Mouse (Mus musculus): ENCODE measurements at regions not wholly inside any gene's neighbourhood (a gene's known extent, or its start where the extent isn't known, plus 50 kb on each side); places are given as distances from the start of the nearest gene placed in this dataset.

- H3K36me3 ChIP-seq = no peaks in the 10 kb centered on the region
- H3K4me3 ChIP-seq = no peak overlapping the region
- 0 out of 2 replicates have a peak overlapping the region, but pooled peaks have one; percentile 2 for H3K27ac ChIP-seq
- no peak overlapping the region for H3K4me2 ChIP-seq
- no peak overlapping the region for H3K9ac ChIP-seq
- ATAC-seq (ENCODE audit: insufficient number of reproducible peaks, low FRiP score, low TSS enrichment, low read depth) = peak; percentile 44; the same call in 1 of the 2 replicates
- no peaks in the 10 kb centered on the region for H3K27me3 ChIP-seq
- H3K9me3 ChIP-seq = no peaks in the 10 kb centered on the region
- 69% methylated on average over 13 of the region's 13 CpGs for WGBS
- H3K4me1 ChIP-seq = no peaks in the 10 kb centered on the region
These were observed 54.6 kb upstream of the Ivns1abp start for GRCm38 (mm10) chr1:151289493-151290258.

DNA sequence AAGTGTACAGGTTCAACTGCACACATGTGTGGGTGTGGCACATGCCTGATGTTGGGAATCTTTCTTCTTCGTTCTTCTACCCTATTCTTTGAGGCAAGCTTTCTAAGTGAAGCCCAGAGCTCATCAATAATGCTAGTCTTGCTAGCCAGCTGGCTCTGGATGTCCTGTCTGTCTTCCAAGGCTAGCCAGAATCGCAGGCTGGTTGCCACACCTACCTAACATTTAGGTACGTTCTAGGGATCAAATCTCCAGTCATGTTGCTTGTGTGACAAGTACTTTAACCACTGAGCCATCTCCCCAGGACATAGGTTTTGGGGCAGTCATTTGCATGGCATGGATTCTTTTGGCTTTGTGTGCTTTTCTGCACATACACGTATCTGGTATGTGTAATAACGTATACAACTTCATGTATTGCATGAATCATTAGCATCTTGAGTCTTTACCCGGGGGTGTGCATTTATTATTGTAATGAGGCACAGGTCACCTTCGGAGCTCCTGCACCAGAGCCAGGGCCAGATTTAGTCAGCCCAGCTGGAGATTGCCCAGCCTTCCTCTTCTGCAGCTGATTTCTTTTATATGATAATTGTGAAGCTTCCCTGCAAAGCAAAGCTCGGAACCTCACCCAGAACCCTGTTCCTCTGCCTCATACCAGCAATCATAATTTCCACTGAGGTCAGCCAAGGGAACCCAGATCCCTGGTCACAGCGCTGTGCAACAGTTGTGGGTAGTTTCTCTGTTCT is 50.8 kb upstream of the Ivns1abp start:
- H3K27me3 ChIP-seq = no peaks in the 10 kb centered on the region
- no peak overlapping the region for H3K9ac ChIP-seq
- ATAC-seq (ENCODE audit: insufficient number of reproducible peaks, low FRiP score, low TSS enrichment, low read depth) = no peak
- H3K4me1 ChIP-seq = no peaks in the 10 kb centered on the region
- H3K27ac ChIP-seq = no peak overlapping the region
- H3K4me2 ChIP-seq = no peak overlapping the region
- H3K36me3 ChIP-seq = no peaks in the 10 kb centered on the region
- 72% methylated on average over 9 of the region's 9 CpGs for WGBS
- H3K9me3 ChIP-seq = no peaks in the 10 kb centered on the region
- H3K4me3 ChIP-seq = no peak overlapping the region

All from limb, embryonic 15.5 days (tissue).